Comparison of ENCODE assay signal across 8 mouse cellular contexts in genomic region chr8:93812566-93813404, GRCm38 (mm10). TPM values are rescaled to one million over a fixed set of nuclear protein-coding genes. Genes with fewer than 3 reads are reported as not detected.
A peak's percentile ranks its signal among the peaks of the same experiment; 100 is the strongest.
DNase-seq lines count a peak whose midpoint lies in the region; ATAC-seq and TF ChIP-seq lines count a peak whose summit lies in the region.

No protein-coding gene starts in this region.

- no peaks in the 10 kb centered on the region for H3K36me3 ChIP-seq in kidney, embryonic 14.5 days (ENCODE audit: control insufficient read depth, insufficient read depth, low read length)
- H3K36me3 ChIP-seq in forebrain, embryonic 10.5 days (replicated peaks), result peaks cover 2% of the 10 kb centered on the region; the same call in 1 of the 2 replicates
- H3K36me3 ChIP-seq in liver, embryonic 12.5 days, result no peaks in the 10 kb centered on the region
- no peaks in the 10 kb centered on the region for H3K36me3 ChIP-seq in stomach, postnatal 0 days (ENCODE audit: control insufficient read depth, insufficient read depth, low read length)

- no peaks in the 10 kb centered on the region for H3K4me1 ChIP-seq in kidney, embryonic 14.5 days (ENCODE audit: control insufficient read depth, insufficient read depth, low read length)
- H3K4me1 ChIP-seq in cerebellum, adult 2 months (ENCODE audit: control insufficient read depth, insufficient read depth, low read length), result peaks cover 16% of the 10 kb centered on the region
- H3K4me1 ChIP-seq in forebrain, embryonic 10.5 days, result peaks cover 54% of the 10 kb centered on the region
- peaks cover 16% of the 10 kb centered on the region for H3K4me1 ChIP-seq in liver, embryonic 12.5 days
- peaks cover 2% of the 10 kb centered on the region; the same call in 1 of the 2 replicates for H3K4me1 ChIP-seq in stomach, postnatal 0 days (replicated peaks; ENCODE audit: control insufficient read depth, insufficient read depth)

- peak overlapping the region; percentile 17 for H3K4me3 ChIP-seq in kidney, embryonic 14.5 days (ENCODE audit: low read length)
- H3K4me3 ChIP-seq in cerebellum, adult 2 months (replicated peaks; ENCODE audit: insufficient read depth, low read depth, low read length), result peak overlapping the region; percentile 99
- H3K4me3 ChIP-seq in forebrain, embryonic 10.5 days, result peak overlapping the region; percentile 78
- no peak overlapping the region; the same call in 1 of the 2 replicates for H3K4me3 ChIP-seq in liver, embryonic 12.5 days
- H3K4me3 ChIP-seq in stomach, postnatal 0 days (ENCODE audit: low read depth, low read length), result peak overlapping the region; percentile 55

- 11% methylated on average over 35 of the region's 35 CpGs for WGBS in kidney, embryonic 14.5 days
- WGBS in cerebellum, adult 2 months, result under 1% methylated on average over 35 of the region's 35 CpGs
- 5% methylated on average over 35 of the region's 35 CpGs for WGBS in forebrain, embryonic 10.5 days
- 14% methylated on average over 35 of the region's 35 CpGs for WGBS in liver, embryonic 12.5 days (ENCODE audit: insufficient replicate concordance)
- 16% methylated on average over 35 of the region's 35 CpGs for WGBS in stomach, postnatal 0 days

- H3K9ac ChIP-seq in kidney, embryonic 14.5 days (ENCODE audit: low read depth, low read length), result no peak overlapping the region
- H3K9ac ChIP-seq in liver, embryonic 12.5 days, result no peak overlapping the region
- no peak overlapping the region for H3K9ac ChIP-seq in stomach, postnatal 0 days (ENCODE audit: low read length)

- no peak for DNase-seq in kidney, postnatal 14 days
- DNase-seq in cerebellum, adult 2 months, result peak; percentile 68 to 69
- no peak for DNase-seq in forebrain, embryonic 10.5 days (ENCODE audit: extremely low spot score, low spot score)
- no peak for DNase-seq in stomach, postnatal 0 days (ENCODE audit: low spot score)
- DNase-seq in spleen, postnatal 4 days (ENCODE audit: low spot score in 2 of 2), result no peak
- DNase-seq in thymus, postnatal 25 days, result no peak

- peak overlapping the region; percentile 35 for H3K4me2 ChIP-seq in kidney, embryonic 14.5 days (replicated peaks; ENCODE audit: low read depth, low read length)
- H3K4me2 ChIP-seq in liver, embryonic 12.5 days, result peak overlapping the region; percentile 47
- peak overlapping the region; percentile 83 for H3K4me2 ChIP-seq in stomach, postnatal 0 days (replicated peaks; ENCODE audit: low read depth)

- H3K27me3 ChIP-seq in kidney, embryonic 14.5 days (ENCODE audit: control insufficient read depth, insufficient read depth, low read length), result peaks cover 30% of the 10 kb centered on the region
- no peaks in the 10 kb centered on the region for H3K27me3 ChIP-seq in cerebellum, adult 2 months (ENCODE audit: control insufficient read depth, insufficient read depth, low read length)
- peaks cover 48% of the 10 kb centered on the region for H3K27me3 ChIP-seq in forebrain, embryonic 10.5 days (ENCODE audit: poor library complexity, severe bottlenecking)
- H3K27me3 ChIP-seq in liver, embryonic 12.5 days (replicated peaks), result peaks cover 83% of the 10 kb centered on the region
- H3K27me3 ChIP-seq in stomach, postnatal 0 days (ENCODE audit: control insufficient read depth, insufficient read depth, low read length), result peaks cover 2% of the 10 kb centered on the region; the same call in 1 of the 2 replicates

- no peak; the same call in 1 of the 2 replicates for TF ChIP-seq POLR2A in cerebellum, adult 2 months (IDR thresholded peaks at IDR 0.05; ENCODE audit: borderline replicate concordance, insufficient read depth, low read length)

- no peak for TF ChIP-seq EP300 in stomach, postnatal 0 days (optimal IDR thresholded peaks at IDR 0.05)

- TF ChIP-seq CTCF in cerebellum, adult 2 months (IDR thresholded peaks at IDR 0.05; ENCODE audit: borderline replicate concordance, insufficient read depth, low read depth, low read length), result no peak
- no peak for TF ChIP-seq CTCF in stomach, postnatal 0 days (IDR thresholded peaks at IDR 0.05; ENCODE audit: low read depth)

- no peak overlapping the region for H3K27ac ChIP-seq in kidney, embryonic 14.5 days (ENCODE audit: low read depth, low read length)
- H3K27ac ChIP-seq in cerebellum, adult 2 months (ENCODE audit: insufficient read depth, low read length), result peak overlapping the region; percentile 31
- peak overlapping the region; percentile 70 for H3K27ac ChIP-seq in forebrain, embryonic 10.5 days
- no peak overlapping the region for H3K27ac ChIP-seq in liver, embryonic 12.5 days
- no peak overlapping the region for H3K27ac ChIP-seq in stomach, postnatal 0 days (replicated peaks)

- no peaks in the 10 kb centered on the region for H3K9me3 ChIP-seq in kidney, embryonic 14.5 days (ENCODE audit: control insufficient read depth, low read length)
- no peaks in the 10 kb centered on the region for H3K9me3 ChIP-seq in forebrain, embryonic 10.5 days
- H3K9me3 ChIP-seq in liver, embryonic 12.5 days (replicated peaks), result no peaks in the 10 kb centered on the region
- no peaks in the 10 kb centered on the region for H3K9me3 ChIP-seq in stomach, postnatal 0 days (ENCODE audit: control insufficient read depth, low read length)

- no peak for ATAC-seq in kidney, embryonic 14.5 days (ENCODE audit: low FRiP score, low TSS enrichment)
- ATAC-seq in liver, embryonic 12.5 days, result no peak
- ATAC-seq in stomach, postnatal 0 days (ENCODE audit: low FRiP score, low TSS enrichment), result 0 out of 2 replicates have a peak, but pooled peaks have one; percentile 1

RNA-seq across cellular contexts. Expression of gene Gnao1, which starts 3.0 kb away (rescaled TPM):
- polyA plus RNA-seq in kidney, embryonic 14.5 days (2014; fragmentation: Nextera tagmentation; extraction: Ambion mirVana), result 1.9 and 2.3 TPM in 2 replicates
- 345 and 365 TPM in 2 replicates for polyA plus RNA-seq in cerebellum, adult 2 months (2012; rRNA removed)
- 13.0 and 16.0 TPM in 2 replicates for polyA plus RNA-seq in forebrain, embryonic 10.5 days (2016; fragmentation: Nextera tagmentation; extraction: Ambion mirVana)
- 0.74 and 0.90 TPM in 2 replicates for polyA plus RNA-seq in liver, embryonic 12.5 days (2016; fragmentation: Nextera tagmentation; extraction: Ambion mirVana)
- polyA plus RNA-seq in stomach, postnatal 0 days (2015; fragmentation: Nextera tagmentation; extraction: Ambion mirVana), result 7.2 and 9.5 TPM in 2 replicates

Comparison
In these comparisons a context has a peak if more than half of its experiments do, and no peak if none do; other contexts are left out.
1. H3K27ac ChIP-seq: peak in cerebellum, adult 2 months (single experiment) and forebrain, embryonic 10.5 days (single experiment); none in kidney, embryonic 14.5 days (single experiment), liver, embryonic 12.5 days (single experiment) and stomach, postnatal 0 days (single experiment).
2. DNase-seq: peak in cerebellum, adult 2 months (2 of 2); none in kidney, postnatal 14 days (single experiment), forebrain, embryonic 10.5 days (single experiment), stomach, postnatal 0 days (single experiment), spleen, postnatal 4 days (0 of 2) and thymus, postnatal 25 days (single experiment).
3. RNA of gene Gnao1, which starts 3.0 kb away (polyA plus RNA-seq): 345 to 365 TPM in cerebellum, adult 2 months; 13.0 to 16.0 TPM in forebrain, embryonic 10.5 days, 7.2 to 9.5 TPM in stomach, postnatal 0 days, 1.9 to 2.3 TPM in kidney, embryonic 14.5 days and 0.74 to 0.90 TPM in liver, embryonic 12.5 days; every median in the first group is over 10 times any median in the second.
4. Peak in every context shown above with its lines, with median percentiles within 50 percentile points of each other: H3K4me2 ChIP-seq.